Mouse (Mus musculus): ENCODE results near the gene Gpr39. TPM values are rescaled to one million over a fixed set of nuclear protein-coding genes. Genes with fewer than 3 reads are reported as not detected.

Gene Gpr39
- polyA plus RNA-seq, 1 experiment from 2014 or later: not detected

DNA sequence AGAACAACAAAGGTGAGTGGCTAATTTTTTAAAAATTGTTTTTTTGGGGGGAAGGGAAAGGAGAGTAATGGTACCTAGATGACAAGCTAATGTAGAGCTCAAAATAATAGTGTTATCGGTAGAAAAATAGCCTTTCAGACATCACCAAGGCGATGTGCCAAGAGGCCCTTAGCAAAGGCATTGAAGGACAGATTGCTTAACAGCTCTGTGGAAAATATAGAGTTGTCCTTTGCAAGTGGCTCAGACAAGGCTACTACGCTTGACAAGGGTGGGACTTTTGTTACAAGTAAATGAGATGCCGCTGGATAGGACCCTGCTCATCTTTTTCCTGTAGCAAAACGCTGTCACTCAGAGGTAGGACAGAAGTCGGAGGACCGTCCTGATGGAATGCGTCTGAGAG, 25.5 kb downstream of the Gpr39 start:
- WGBS: 79% methylated on average over 8 of the region's 8 CpGs
- no peak overlapping the region for H3K27ac ChIP-seq

DNA sequence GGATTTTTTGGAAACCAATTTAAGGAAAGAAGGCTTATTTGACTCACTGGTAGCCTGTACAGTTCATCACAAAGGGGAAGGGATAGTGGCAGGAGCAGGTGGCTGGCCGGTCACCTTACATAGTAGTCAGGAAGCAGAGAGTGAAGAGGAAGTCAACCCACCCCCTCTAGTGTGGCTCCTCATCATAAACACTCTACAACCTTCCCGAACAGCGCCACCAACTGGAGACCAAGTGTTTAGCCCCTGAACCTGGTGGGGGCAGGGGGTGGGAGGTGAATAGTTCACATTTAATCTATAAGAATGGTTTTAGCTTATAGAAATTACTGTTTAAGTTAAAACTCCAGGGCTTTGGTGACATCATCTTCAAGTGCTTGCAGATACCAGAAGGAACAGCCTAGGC, 28.6 kb downstream of the Gpr39 start:
- no peaks in the 10 kb centered on the region for H3K27me3 ChIP-seq (replicated peaks)
- H3K9me3 ChIP-seq: no peaks in the 10 kb centered on the region
- H3K27ac ChIP-seq: no peak overlapping the region
- no peak overlapping the region for H3K4me3 ChIP-seq
- no peak overlapping the region for H3K9ac ChIP-seq
- no peak for ATAC-seq (replicated peaks)
- H3K4me2 ChIP-seq: no peak overlapping the region
- 81% methylated on average over 3 of the region's 3 CpGs for WGBS
- peaks cover 4% of the 10 kb centered on the region for H3K4me1 ChIP-seq
- H3K36me3 ChIP-seq (replicated peaks): no peaks in the 10 kb centered on the region

More for the DNA sequence above, 25.5 kb downstream of the Gpr39 start:
- Histone ChIP-seq H3K4me1 (peaks cover 4% of the 10 kb centered on the region), H3K4me3 (no peak overlapping the region), H3K4me2 (no peak overlapping the region), H3K9ac (no peak overlapping the region), H3K9me3 (no peaks in the 10 kb centered on the region), H3K36me3 (replicated peaks) (no peaks in the 10 kb centered on the region), H3K27me3 (replicated peaks) (no peaks in the 10 kb centered on the region)
- ATAC-seq (replicated peaks): no peak

DNA sequence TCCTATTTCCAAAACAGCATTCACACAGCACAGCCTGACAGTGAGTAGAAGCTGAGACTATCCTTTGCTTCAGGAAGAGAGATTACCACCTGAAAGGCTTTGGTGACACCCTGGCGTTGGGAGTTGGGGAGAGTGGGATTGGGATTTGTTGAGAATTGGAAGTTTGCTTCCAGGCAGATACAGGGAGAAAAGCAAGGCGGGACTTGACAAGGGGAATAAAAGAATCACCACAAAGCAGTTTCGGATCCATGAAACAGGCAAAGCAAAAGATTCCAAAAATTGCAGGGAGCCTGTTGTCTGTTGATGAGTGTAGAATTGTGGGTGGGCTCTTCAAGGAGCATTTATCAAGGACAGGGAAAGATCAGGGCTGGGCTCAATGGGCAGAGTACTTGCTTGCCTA, 38.5 kb downstream of the Gpr39 start:
- ATAC-seq (replicated peaks): no peak
- 62% methylated on average over 3 of the region's 3 CpGs for WGBS

DNA sequence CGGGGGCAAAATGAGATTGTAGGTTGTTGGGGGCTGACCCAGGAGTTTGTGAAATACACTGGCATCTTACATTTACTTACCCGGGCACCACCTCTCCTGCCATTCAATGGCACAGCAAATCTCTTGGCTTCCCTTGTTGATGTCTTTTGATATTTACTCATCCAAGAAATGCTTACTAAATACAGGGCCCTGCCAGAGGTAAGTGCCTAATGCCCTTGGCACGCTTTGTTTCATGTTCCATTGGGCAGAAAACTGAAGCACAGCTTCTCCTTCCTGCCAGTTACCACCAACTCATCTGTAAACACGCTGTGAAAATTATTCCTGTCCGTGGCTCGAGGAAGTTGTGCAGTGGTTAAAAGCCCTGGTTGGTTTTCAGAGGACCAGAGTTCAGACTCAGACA, 39.4 kb downstream of the Gpr39 start:
- no peak overlapping the region for H3K9ac ChIP-seq
- H3K27me3 ChIP-seq (replicated peaks): no peaks in the 10 kb centered on the region
- H3K4me3 ChIP-seq: no peak overlapping the region
- 79% methylated on average over 6 of the region's 6 CpGs for WGBS
- H3K4me2 ChIP-seq: no peak overlapping the region
- no peak overlapping the region for H3K27ac ChIP-seq
- H3K36me3 ChIP-seq (replicated peaks): no peaks in the 10 kb centered on the region
- H3K4me1 ChIP-seq: no peaks in the 10 kb centered on the region
- H3K9me3 ChIP-seq: no peaks in the 10 kb centered on the region
- ATAC-seq (replicated peaks): no peak

More for the DNA sequence above, 38.5 kb downstream of the Gpr39 start:
- Histone ChIP-seq H3K4me3 (no peak overlapping the region), H3K4me2 (no peak overlapping the region), H3K27me3 (replicated peaks) (no peaks in the 10 kb centered on the region), H3K9me3 (no peaks in the 10 kb centered on the region), H3K9ac (no peak overlapping the region), H3K27ac (no peak overlapping the region), H3K4me1 (no peaks in the 10 kb centered on the region), H3K36me3 (replicated peaks) (no peaks in the 10 kb centered on the region)

DNA sequence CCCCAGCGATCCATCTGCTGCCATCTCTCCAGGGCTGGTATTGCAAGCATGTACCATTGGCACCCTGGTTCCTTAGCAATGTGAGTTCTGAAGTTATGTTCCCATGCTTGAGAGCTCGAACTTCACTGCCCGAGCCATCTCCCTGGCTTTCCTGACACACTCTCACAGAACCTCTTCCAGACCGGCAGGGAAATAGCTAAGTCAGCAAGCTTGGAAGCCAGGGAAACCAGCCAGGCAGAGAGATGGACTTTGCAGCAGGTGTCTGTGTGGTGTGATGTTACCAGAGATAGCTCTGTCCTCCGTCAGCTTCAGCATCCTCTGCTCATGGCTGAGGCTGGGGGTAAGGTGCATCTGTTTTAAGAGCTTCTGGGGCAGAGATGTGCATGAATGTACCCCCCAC, 41.1 kb downstream of the Gpr39 start:
- H3K9me3 ChIP-seq: no peaks in the 10 kb centered on the region
- no peak overlapping the region for H3K9ac ChIP-seq
- no peak overlapping the region for H3K27ac ChIP-seq
- ATAC-seq (replicated peaks): no peak
- H3K4me1 ChIP-seq: no peaks in the 10 kb centered on the region
- H3K4me3 ChIP-seq: no peak overlapping the region
- WGBS: 89% methylated on average over 5 of the region's 5 CpGs
- no peak overlapping the region for H3K4me2 ChIP-seq
- H3K27me3 ChIP-seq (replicated peaks): no peaks in the 10 kb centered on the region
- no peaks in the 10 kb centered on the region for H3K36me3 ChIP-seq (replicated peaks)

DNA sequence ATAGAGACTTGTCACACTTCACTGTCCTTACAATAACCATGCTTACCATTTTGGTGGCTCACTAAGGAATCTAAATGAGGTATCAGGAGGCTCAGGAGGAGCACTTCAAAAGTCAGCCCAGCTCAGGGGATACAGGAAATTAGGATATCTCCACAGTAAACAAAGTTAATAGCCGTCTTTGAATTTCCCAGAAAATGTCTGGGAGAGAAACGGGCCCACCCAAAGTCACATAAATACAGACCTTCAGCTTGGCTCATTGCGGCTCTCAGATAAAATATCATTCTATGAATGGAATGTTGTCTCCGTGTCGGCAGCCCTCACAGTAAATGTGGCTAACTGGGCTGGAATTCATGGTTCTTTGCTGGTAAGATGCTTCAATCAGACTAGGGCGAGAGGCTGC, 42.3 kb downstream of the Gpr39 start:
- no peak for ATAC-seq (replicated peaks)
- no peak overlapping the region for H3K27ac ChIP-seq
- 88% methylated on average over 6 of the region's 6 CpGs for WGBS
- no peaks in the 10 kb centered on the region for H3K27me3 ChIP-seq (replicated peaks)
- H3K4me2 ChIP-seq: no peak overlapping the region
- H3K4me3 ChIP-seq: no peak overlapping the region
- no peaks in the 10 kb centered on the region for H3K4me1 ChIP-seq
- H3K9me3 ChIP-seq: no peaks in the 10 kb centered on the region
- H3K36me3 ChIP-seq (replicated peaks): no peaks in the 10 kb centered on the region
- no peak overlapping the region for H3K9ac ChIP-seq

DNA sequence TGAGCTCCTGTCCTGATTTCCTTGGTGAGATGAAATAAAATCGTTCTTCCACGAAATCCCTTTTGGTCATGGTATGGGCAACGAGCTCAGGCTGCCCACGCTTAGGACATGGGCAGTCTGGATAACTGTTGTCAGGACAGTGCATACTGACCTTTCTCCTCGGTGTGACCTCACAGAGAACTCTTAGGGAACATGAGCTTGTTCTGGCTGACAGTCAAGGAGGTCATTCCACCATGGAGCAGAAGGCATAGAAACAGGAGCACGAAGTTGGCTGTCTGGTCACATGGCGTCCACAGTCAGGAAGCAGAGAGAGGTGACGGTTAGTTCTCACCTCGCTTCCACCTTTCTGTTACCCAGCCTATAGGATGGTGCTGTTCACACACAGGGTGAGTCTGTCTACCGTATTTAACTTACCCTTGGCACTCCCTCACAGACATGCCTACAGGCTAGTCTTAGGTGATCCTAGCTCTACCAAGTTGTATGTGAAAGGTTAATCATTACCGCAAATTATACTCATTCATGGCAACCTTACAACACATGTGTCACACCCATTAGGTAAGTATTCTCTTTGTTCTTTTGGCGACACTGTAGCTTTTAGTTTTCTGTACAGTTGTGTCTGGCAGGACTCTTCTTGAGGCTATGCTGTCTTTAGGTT, 44.4 kb downstream of the Gpr39 start:
- 90% methylated on average over 12 of the region's 12 CpGs for WGBS
- Histone ChIP-seq H3K36me3 (replicated peaks) (no peaks in the 10 kb centered on the region), H3K4me1 (no peaks in the 10 kb centered on the region), H3K27ac (no peak overlapping the region), H3K4me3 (no peak overlapping the region), H3K27me3 (replicated peaks) (no peaks in the 10 kb centered on the region), H3K9ac (no peak overlapping the region), H3K9me3 (no peaks in the 10 kb centered on the region), H3K4me2 (no peak overlapping the region)
- no peak for ATAC-seq (replicated peaks)

DNA sequence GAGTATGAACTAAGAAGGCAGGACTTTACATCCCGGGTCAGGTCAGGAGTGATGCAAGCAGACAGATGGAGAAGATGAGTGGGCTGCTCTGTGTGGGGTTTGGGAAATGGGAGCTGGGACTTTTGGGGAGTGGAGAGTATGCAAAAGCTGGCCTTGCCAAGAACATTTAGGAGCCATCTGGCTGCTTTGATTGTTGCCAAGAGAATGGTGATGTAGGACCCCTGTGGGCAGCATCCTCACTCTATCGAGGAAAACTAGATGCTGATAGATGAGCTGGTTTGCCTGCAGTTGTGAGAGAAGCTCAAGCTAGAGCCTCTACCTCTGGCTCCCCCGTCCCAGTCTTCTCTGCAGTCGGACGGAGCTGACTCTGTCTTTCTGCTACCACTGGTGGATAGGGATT, 47.5 kb downstream of the Gpr39 start:
- ATAC-seq (replicated peaks): no peak
- WGBS: 87% methylated on average over 5 of the region's 5 CpGs
- no peak overlapping the region for H3K4me3 ChIP-seq

DNA sequence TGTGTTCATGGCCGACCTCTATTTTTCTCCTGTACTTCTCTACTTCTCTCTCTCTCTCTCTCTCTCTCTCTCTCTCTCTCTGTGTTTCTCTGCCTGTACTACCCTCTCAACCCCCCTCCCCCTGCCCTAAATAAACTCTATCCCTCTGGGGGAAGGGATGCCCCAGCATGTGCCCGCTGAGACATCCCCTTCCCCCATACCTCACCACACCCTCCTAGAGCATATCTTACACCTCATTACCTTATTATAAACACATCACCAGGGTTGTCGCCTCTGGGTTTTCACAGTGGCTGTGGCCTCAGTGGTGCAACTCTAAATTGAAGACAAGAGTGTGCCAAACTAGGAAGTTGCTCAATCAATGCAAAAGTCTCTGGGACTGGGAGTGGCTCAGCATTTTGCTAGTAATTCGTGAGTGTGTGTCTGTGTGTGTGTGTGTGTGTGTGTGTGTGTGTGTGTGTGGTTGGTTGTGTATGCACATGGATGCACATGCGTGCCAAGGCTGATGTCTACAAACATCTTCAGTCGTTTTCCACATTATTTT, 52.3 kb downstream of the Gpr39 start:
- no peak overlapping the region for H3K9ac ChIP-seq
- H3K36me3 ChIP-seq (replicated peaks): no peaks in the 10 kb centered on the region
- no peak for ATAC-seq (replicated peaks)
- H3K27me3 ChIP-seq (replicated peaks): no peaks in the 10 kb centered on the region
- no peak overlapping the region for H3K4me2 ChIP-seq
- WGBS: 85% methylated on average over 6 of the region's 6 CpGs
- H3K9me3 ChIP-seq: no peaks in the 10 kb centered on the region
- no peak overlapping the region for H3K27ac ChIP-seq
- H3K4me3 ChIP-seq: no peak overlapping the region
- peaks cover 3% of the 10 kb centered on the region; the same call in 1 of the 2 replicates for H3K4me1 ChIP-seq

More for the DNA sequence above, 47.5 kb downstream of the Gpr39 start:
- H3K9me3 ChIP-seq: no peaks in the 10 kb centered on the region
- no peak overlapping the region for H3K9ac ChIP-seq
- no peak overlapping the region for H3K4me2 ChIP-seq
- H3K4me1 ChIP-seq: no peaks in the 10 kb centered on the region
- H3K27me3 ChIP-seq (replicated peaks): no peaks in the 10 kb centered on the region
- H3K36me3 ChIP-seq (replicated peaks): no peaks in the 10 kb centered on the region
- H3K27ac ChIP-seq: no peak overlapping the region

DNA sequence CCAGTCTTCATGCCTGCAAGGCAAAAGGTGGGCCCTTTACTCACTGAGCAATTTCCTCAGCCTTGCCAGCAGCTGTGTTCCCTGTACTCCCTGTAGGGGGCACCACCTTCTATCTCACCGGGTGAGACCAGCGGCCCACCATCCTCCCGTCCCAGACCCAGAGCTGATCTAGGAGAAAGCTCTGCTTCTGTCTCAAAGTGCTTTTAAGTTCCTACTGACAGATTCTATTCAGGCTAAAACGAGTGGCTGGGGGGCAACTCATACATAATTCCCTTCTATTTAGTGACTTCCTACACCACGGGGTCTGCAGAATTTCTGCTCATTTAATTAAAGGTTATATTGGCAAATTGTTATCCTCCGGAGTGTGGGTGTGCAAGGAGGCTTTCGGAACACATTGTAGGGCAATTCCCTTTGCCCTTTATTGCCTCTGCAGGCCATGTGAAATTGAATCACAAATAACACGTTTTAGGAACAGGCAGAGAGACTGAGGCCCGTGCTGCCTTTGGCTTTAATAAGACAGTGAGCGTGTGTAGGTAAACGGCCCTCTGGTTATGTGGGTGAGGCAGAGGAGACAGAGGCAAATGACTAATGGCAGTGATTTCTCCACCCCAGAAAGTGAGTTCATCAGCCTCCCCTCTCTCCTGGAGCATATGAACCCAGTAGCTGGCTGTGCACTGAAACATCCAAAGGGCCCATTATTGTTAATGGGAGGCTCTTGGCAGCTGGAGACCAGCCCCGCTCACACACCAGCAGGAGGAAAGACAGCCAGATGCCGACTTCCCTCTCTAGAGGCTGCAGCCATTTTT, 53.1 kb downstream of the Gpr39 start:
- Histone ChIP-seq H3K27me3 (replicated peaks) (no peaks in the 10 kb centered on the region), H3K4me1 (peaks cover 3% of the 10 kb centered on the region; the same call in 1 of the 2 replicates), H3K9me3 (no peaks in the 10 kb centered on the region), H3K4me3 (no peak overlapping the region), H3K9ac (no peak overlapping the region), H3K27ac (no peak overlapping the region), H3K36me3 (replicated peaks) (no peaks in the 10 kb centered on the region), H3K4me2 (no peak overlapping the region)
- WGBS: 36% methylated on average over 13 of the region's 13 CpGs
- ATAC-seq (replicated peaks): peak; percentile 71

DNA sequence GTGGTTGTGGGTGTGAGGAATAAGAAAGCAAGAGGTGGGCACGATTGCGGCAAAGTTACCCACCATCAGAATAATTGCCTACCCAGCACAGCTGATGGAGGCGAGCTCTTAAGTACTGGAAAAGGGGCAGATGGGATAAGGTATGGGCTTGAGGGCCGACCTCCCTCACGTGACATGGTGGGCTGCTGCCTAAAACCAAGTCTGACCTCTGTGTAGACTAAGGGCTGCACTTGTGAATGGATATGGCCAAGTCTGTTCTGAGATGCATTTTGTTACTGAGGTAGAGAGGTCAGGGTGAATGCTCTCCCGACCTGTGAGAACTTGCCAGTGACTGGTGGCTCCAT, 53.7 kb downstream of the Gpr39 start:
- WGBS: 86% methylated on average over 6 of the region's 6 CpGs
- no peak for ATAC-seq (replicated peaks)

DNA sequence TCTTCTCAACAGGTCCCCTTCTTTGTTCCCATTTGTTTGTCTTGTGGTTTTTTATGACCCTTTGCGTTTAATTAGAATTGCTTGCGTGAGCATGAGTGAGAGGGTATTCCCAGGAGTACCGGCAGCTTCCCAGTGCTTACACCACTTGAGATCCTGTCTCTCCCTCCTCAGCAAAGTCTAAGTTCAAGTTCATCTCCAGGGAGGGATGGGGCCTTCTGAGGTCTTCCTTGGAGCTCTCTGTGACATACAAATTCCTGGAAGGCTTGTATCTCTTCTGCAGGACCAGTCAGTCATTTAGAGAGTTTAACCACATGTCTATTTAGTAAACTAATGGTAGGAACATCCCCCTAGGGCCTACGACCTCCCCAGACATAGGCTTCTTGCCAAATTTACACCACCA, 55.1 kb downstream of the Gpr39 start:
- no peak overlapping the region for H3K27ac ChIP-seq
- H3K9ac ChIP-seq: no peak overlapping the region
- no peak for ATAC-seq (replicated peaks)
- no peaks in the 10 kb centered on the region for H3K27me3 ChIP-seq (replicated peaks)
- H3K4me2 ChIP-seq: no peak overlapping the region
- H3K4me1 ChIP-seq: peaks cover 3% of the 10 kb centered on the region; the same call in 1 of the 2 replicates
- 80% methylated on average over 4 of the region's 4 CpGs for WGBS
- no peak overlapping the region for H3K4me3 ChIP-seq
- no peaks in the 10 kb centered on the region for H3K36me3 ChIP-seq (replicated peaks)
- H3K9me3 ChIP-seq: no peaks in the 10 kb centered on the region

More for the DNA sequence above, 53.7 kb downstream of the Gpr39 start:
- Histone ChIP-seq H3K27ac (no peak overlapping the region), H3K9ac (no peak overlapping the region), H3K36me3 (replicated peaks) (no peaks in the 10 kb centered on the region), H3K4me1 (peaks cover 3% of the 10 kb centered on the region; the same call in 1 of the 2 replicates), H3K27me3 (replicated peaks) (no peaks in the 10 kb centered on the region), H3K4me3 (no peak overlapping the region), H3K9me3 (no peaks in the 10 kb centered on the region), H3K4me2 (no peak overlapping the region)

All from midbrain, embryonic 15.5 days (tissue).